Mouse (Mus musculus) kidney, adult 2 months (tissue): Measurements from ENCODE around the gene Apoa4.

Experiments
- CTCF ChIP-seq: fragments of 200-500 bp; conservative IDR thresholded peaks from 2 replicates; pipeline ENCODE4 v1.5.1; 2011; ENCODE audit warnings: low read depth, mild to moderate bottlenecking, control low read depth, low read length, moderate library complexity, mixed read lengths; ENCODE audit not compliant: insufficient read depth, insufficient read length
- POLR2A ChIP-seq: fragments of 200-500 bp; IDR thresholded peaks from one replicate; pipeline ENCODE4 v1.6.1; 2011; ENCODE audit warnings: low read depth, low read length, control low read depth

DNA sequence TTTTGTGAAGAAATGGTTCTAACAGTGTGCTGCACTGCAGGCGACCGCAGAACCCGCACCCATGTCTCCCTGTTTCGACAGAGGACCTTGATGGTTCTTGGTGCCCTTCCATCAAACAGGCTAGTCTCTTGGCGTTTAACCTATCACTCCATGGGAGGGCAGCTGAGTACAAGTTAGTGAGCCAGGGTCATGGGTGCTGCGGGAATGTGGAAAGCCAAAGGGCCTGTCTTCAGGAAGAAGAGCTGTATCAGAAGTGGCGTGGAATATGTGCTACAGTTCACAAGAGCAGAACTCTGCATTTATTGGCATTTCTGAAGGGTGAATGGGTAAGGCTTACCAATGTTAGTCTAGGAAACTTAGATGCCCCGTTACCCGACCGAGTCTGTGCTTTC, 25.6 kb upstream of the Apoa4 start:
- TF ChIP-seq CTCF, result no peak
- TF ChIP-seq POLR2A, result no peak
